12 mouse cellular contexts compared by ENCODE assay signal in genomic region chr11:97098791-97099190, GRCm38 (mm10). TPM values are rescaled to one million over a fixed set of nuclear protein-coding genes. Genes with fewer than 3 reads are reported as not detected.
DNase-seq lines count a peak whose midpoint lies in the region; ATAC-seq lines count a peak whose summit lies in the region.
"Had no signal": no experiment of that assay in that cellular context is flagged by ENCODE, and none has a peak within 500 bp of the region (broad histone marks: within the 10 kb centered on the region; RNA-seq: fewer than 3 reads in every experiment).

No protein-coding gene starts in this region.

- H3K9me3 ChIP-seq in liver, embryonic 15.5 days (replicated peaks) = no peaks in the 10 kb centered on the region

- H3K4me3 ChIP-seq in liver, embryonic 15.5 days (replicated peaks) = no peak overlapping the region

- H3K36me3 ChIP-seq in liver, embryonic 15.5 days (replicated peaks) = no peaks in the 10 kb centered on the region

- peaks cover 74% of the 10 kb centered on the region for H3K27me3 ChIP-seq in liver, embryonic 15.5 days

- intact Hi-C loops in heart, postnatal 36 days (cut with DNase I) = no loop called here

- WGBS in liver, embryonic 15.5 days (ENCODE audit: insufficient replicate concordance) = 15% methylated on average over 18 of the region's 18 CpGs

- ATAC-seq in liver, embryonic 15.5 days (ENCODE audit: insufficient read depth) = no peak

- DNase-seq in adrenal gland, adult 2 months = peak; percentile 29
- no peak for DNase-seq in adrenal gland, postnatal 4 days (ENCODE audit: low spot score in 2 of 2)
- DNase-seq in gastrocnemius, postnatal 25 days = peak; percentile 43
- peak; percentile 33 to 49 for DNase-seq in heart, postnatal 36 days
- DNase-seq in Muller cell, postnatal 12 days (ENCODE audit: inconsistent ontology term) = no peak
- DNase-seq in c-Kit-positive CD71-positive TER-119-positive erythroid progenitor cells, embryonic 14.5 days (ENCODE audit: low spot score) = no peak
- no peak for DNase-seq in right cerebral cortex, postnatal 4 days
- DNase-seq: cerebellum, postnatal 36 days had no signal

- peak overlapping the region; percentile 16; the same call in 1 of the 2 replicates for H3K4me2 ChIP-seq in liver, embryonic 15.5 days

- no peak overlapping the region for H3K9ac ChIP-seq in liver, embryonic 15.5 days

- H3K4me1 ChIP-seq in liver, embryonic 15.5 days (replicated peaks) = no peaks in the 10 kb centered on the region

- H3K27ac ChIP-seq in liver, embryonic 15.5 days (replicated peaks) = no peak overlapping the region

RNA-seq across cellular contexts. Expression of gene Tbx21, which starts 16.3 kb away (rescaled TPM):
- total RNA-seq in adrenal gland, adult 2 months (2021) = under 1 TPM; 0.26 to 0.31 TPM
- 0.53 and 0.73 TPM in 2 replicates for polyA plus RNA-seq in adrenal gland, adult 2 months (2012; rRNA removed)
- total RNA-seq in adrenal gland, postnatal 4 days (2021) = under 1 TPM; 0.45 to 0.62 TPM
- under 1 TPM; 0.41 to 0.86 TPM for total RNA-seq in gastrocnemius, postnatal 25 days (2021)
- not detected for total RNA-seq in heart, postnatal 36 days (2021)
- 0.08 and 0.15 TPM in 2 replicates for polyA plus RNA-seq in liver, embryonic 15.5 days (2015; fragmentation: Nextera tagmentation; extraction: Ambion mirVana)
- polyA plus RNA-seq: limb, embryonic 11.5 days; stomach, embryonic 14.5 days had no signal

RNA-seq across cellular contexts. Expression of gene Osbpl7, which starts 48.4 kb away (rescaled TPM):
- 10 to 100 TPM in 1 of 2 experiments, 1 to 10 TPM in 1; 7.4 to 12.7 TPM for total RNA-seq in adrenal gland, adult 2 months (2021)
- polyA plus RNA-seq in adrenal gland, adult 2 months (2012; rRNA removed) = 14.8 and 16.0 TPM in 2 replicates
- total RNA-seq in adrenal gland, postnatal 4 days (2021) = 10 to 100 TPM; 20.3 to 21.4 TPM
- 1 to 10 TPM; 2.5 to 3.2 TPM for total RNA-seq in gastrocnemius, postnatal 25 days (2021)
- 1 to 10 TPM; 3.8 to 4.9 TPM for total RNA-seq in heart, postnatal 36 days (2021)
- 2.3 and 2.9 TPM in 2 replicates for polyA plus RNA-seq in liver, embryonic 15.5 days (2015; fragmentation: Nextera tagmentation; extraction: Ambion mirVana)

RNA-seq across cellular contexts. Expression of gene Tbkbp1, which starts 52.5 kb away (rescaled TPM):
- 10 to 100 TPM in 1 of 2 experiments, 1 to 10 TPM in 1; 9.7 to 13.1 TPM for total RNA-seq in adrenal gland, adult 2 months (2021)
- polyA plus RNA-seq in adrenal gland, adult 2 months (2012; rRNA removed) = 33.8 and 53.8 TPM in 2 replicates
- 10 to 100 TPM; 19.1 to 21.0 TPM for total RNA-seq in adrenal gland, postnatal 4 days (2021)
- 1 to 10 TPM; 4.6 to 4.9 TPM for total RNA-seq in gastrocnemius, postnatal 25 days (2021)
- total RNA-seq in heart, postnatal 36 days (2021) = 10 to 100 TPM; 11.0 to 15.3 TPM
- 1.9 and 2.1 TPM in 2 replicates for polyA plus RNA-seq in liver, embryonic 15.5 days (2015; fragmentation: Nextera tagmentation; extraction: Ambion mirVana)

RNA-seq across cellular contexts. Expression of gene Mrpl10, which starts 57.4 kb away (rescaled TPM):
- total RNA-seq in adrenal gland, adult 2 months (2021) = 100 to 1,000 TPM; 130 to 154 TPM
- 197 and 276 TPM in 2 replicates for polyA plus RNA-seq in adrenal gland, adult 2 months (2012; rRNA removed)
- 100 to 1,000 TPM; 110 to 123 TPM for total RNA-seq in adrenal gland, postnatal 4 days (2021)
- 10 to 100 TPM; 37.6 to 43.0 TPM for total RNA-seq in gastrocnemius, postnatal 25 days (2021)
- total RNA-seq in heart, postnatal 36 days (2021) = 10 to 100 TPM; 85.0 to 89.8 TPM
- 34.0 and 34.6 TPM in 2 replicates for polyA plus RNA-seq in liver, embryonic 15.5 days (2015; fragmentation: Nextera tagmentation; extraction: Ambion mirVana)

RNA-seq across cellular contexts. Expression of gene Lrrc46, which starts 57.6 kb away (rescaled TPM):
- total RNA-seq in adrenal gland, adult 2 months (2021) = 1 to 10 TPM in 1 of 2 experiments, under 1 TPM in 1; 0.98 to 1.1 TPM
- 0.47 and 0.50 TPM in 2 replicates for polyA plus RNA-seq in adrenal gland, adult 2 months (2012; rRNA removed)
- total RNA-seq in adrenal gland, postnatal 4 days (2021) = 1 to 10 TPM in 1 of 2 experiments, under 1 TPM in 1; 0.76 to 1.3 TPM
- under 1 TPM in 1 of 2 experiments, not detected in 1; 0.27 TPM for total RNA-seq in gastrocnemius, postnatal 25 days (2021)
- total RNA-seq in heart, postnatal 36 days (2021) = not detected
- 0.08 and 0.54 TPM in 2 replicates for polyA plus RNA-seq in liver, embryonic 15.5 days (2015; fragmentation: Nextera tagmentation; extraction: Ambion mirVana)
- total RNA-seq: gastrocnemius, adult 8-10 months had no signal
- polyA plus RNA-seq: stomach, embryonic 14.5 days had no signal

Comparison
In these comparisons a context has a peak if more than half of its experiments do, and no peak if none do; other contexts are left out.
1. DNase-seq: peak in adrenal gland, adult 2 months (single experiment), gastrocnemius, postnatal 25 days (single experiment) and heart, postnatal 36 days (2 of 2); none in adrenal gland, postnatal 4 days (0 of 2), Muller cell, postnatal 12 days (single experiment), c-Kit-positive CD71-positive TER-119-positive erythroid progenitor cells, embryonic 14.5 days (single experiment) and right cerebral cortex, postnatal 4 days (single experiment).